Mouse (Mus musculus) retina, postnatal 7 days (tissue): ENCODE measurements around the gene Adamtsl3.

Experiments used
- DNase-seq: peaks from one replicate; pipeline ENCODE4 v3.0.0-alpha.2; 2012; ENCODE audit warnings: low read depth, low spot score

The Adamtsl3 gene

DNA sequence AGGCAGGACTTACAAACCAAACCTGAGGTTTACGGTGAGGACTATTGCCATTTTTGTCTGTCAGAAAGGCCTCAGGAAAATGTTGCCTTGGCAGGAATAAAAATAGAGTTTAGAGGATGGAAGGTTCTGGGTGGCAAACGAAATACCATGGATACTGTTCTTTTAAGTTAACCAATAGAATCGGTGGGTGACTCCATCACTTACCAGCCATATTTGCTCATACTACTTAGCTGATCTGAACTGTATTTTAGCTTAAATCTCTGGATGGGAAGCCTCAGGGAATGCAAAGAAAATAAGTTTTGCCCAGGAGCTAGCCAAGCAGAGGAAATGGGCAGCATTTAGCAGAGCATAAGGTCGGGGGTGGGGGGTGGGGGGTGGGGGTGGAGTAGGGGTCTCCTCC lies 312.4 kb downstream of the Adamtsl3 start:
- no peak for DNase-seq

DNA sequence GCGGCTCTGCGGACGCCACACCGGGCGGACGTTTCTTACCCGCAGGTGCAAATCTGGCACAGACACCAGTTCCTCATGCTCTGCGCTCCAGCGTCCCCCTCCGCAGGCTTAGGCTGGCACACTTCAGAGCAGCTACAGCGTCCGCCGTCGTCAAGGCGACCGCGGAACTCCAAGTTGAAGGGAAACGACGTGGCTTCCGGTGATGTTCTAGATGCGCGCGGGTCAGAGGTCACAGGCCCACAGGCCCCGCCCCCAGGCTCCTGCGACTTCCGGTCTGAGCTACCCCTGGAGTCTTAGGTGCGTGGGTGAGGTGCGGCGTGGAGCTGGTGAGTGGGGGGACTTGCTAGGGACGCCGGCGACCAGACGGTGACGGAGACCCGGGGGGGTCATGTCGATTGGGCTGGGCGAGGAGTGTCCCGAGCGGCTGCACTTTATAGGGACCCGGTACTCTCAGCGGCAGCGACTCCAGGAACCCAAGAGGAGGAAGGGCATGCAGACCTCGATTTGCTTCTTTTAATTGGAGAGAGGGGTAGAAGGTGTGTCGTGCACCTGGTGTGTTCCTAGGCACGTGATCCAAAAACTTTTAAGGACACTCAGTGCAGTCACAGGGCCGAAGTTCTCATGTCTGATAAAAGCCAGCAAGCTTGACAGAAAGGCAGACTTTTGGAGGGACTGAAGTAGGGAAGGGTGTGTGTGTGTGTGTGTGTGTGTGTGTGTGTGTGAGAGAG lies 313.0 kb downstream of the Adamtsl3 start, which contains the start of the genes Saxo2 and Efl1:
Gene Saxo2, minus strand, starts transcription at position 176 of the 728 bp plus-strand sequence.
Gene Efl1, plus strand, starts transcription at position 262 of the 728 bp plus-strand sequence.
- DNase-seq = peak; percentile 88

DNA sequence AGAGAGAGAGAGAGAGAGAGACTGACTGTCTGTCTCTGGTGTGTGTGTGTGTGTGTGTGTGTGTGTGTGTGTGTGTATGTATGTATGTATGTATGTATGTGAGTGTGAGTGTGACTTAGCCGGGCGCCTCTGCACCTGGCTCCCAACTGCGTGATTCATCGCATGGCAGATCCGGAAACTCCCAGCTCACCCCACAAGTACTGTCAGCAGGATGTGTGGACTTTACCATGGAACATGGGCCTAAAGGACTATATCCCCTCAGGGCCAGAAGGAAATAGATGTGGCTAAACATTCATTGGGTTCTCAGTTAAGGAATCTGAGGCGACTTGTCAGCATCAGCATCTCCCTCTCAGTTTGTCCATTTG lies 313.6 kb downstream of the Adamtsl3 start:
- DNase-seq = no peak
